Mouse (Mus musculus): ENCODE data around the gene Fbrs. TPM values are rescaled to one million over a fixed set of nuclear protein-coding genes. Genes with fewer than 3 reads are reported as not detected.

Fbrs gene
- polyA plus RNA-seq, 1 experiment from 2014 or later = 10.4 TPM

Small RNA genes within 50 kb of the gene (microRNA-seq; reads per million reads assigned to microRNA genes)
- not detected for gene Gm47278
- gene Mir7060 = not detected

Other genes with a start within 250 kb of the Fbrs start
- 9.9 and 11.4 TPM in 2 replicates for gene Zfp553, start 246.1 kb upstream of the Fbrs start, polyA plus RNA-seq (2014; fragmentation: Nextera tagmentation; extraction: Ambion mirVana)
- gene Sept1, start 246.1 kb upstream of the Fbrs start, polyA plus RNA-seq (2014; fragmentation: Nextera tagmentation; extraction: Ambion mirVana) = 22.2 and 25.3 TPM in 2 replicates
- 26.8 and 31.4 TPM in 2 replicates for gene Zfp771, start 234.9 kb upstream of the Fbrs start, polyA plus RNA-seq (2014; fragmentation: Nextera tagmentation; extraction: Ambion mirVana)
- 168 and 172 TPM in 2 replicates for gene Dctpp1, start 218.5 kb upstream of the Fbrs start, polyA plus RNA-seq (2014; fragmentation: Nextera tagmentation; extraction: Ambion mirVana)
- gene Sephs2, start 205.1 kb upstream of the Fbrs start, polyA plus RNA-seq (2014; fragmentation: Nextera tagmentation; extraction: Ambion mirVana) = 69.5 and 74.6 TPM in 2 replicates
- 1.2 and 1.5 TPM in 2 replicates for gene Itgal, start 182.9 kb upstream of the Fbrs start, polyA plus RNA-seq (2014; fragmentation: Nextera tagmentation; extraction: Ambion mirVana)
- gene Zfp768, start 133.6 kb upstream of the Fbrs start, polyA plus RNA-seq (2014; fragmentation: Nextera tagmentation; extraction: Ambion mirVana) = 5.6 TPM in 2 replicates
- gene Zfp747, start 103.1 kb upstream of the Fbrs start, polyA plus RNA-seq (2014; fragmentation: Nextera tagmentation; extraction: Ambion mirVana) = 4.7 TPM in 2 replicates
- gene 9130019O22Rik, start 92.0 kb upstream of the Fbrs start, polyA plus RNA-seq (2014; fragmentation: Nextera tagmentation; extraction: Ambion mirVana) = 4.5 and 4.6 TPM in 2 replicates
- 3.8 and 4.6 TPM in 2 replicates for gene E430018J23Rik, start 85.6 kb upstream of the Fbrs start, polyA plus RNA-seq (2014; fragmentation: Nextera tagmentation; extraction: Ambion mirVana)
- gene Zfp764, start 72.4 kb upstream of the Fbrs start, polyA plus RNA-seq (2014; fragmentation: Nextera tagmentation; extraction: Ambion mirVana) = 5.8 and 6.4 TPM in 2 replicates
- gene Zfp688, start 57.1 kb upstream of the Fbrs start, polyA plus RNA-seq (2014; fragmentation: Nextera tagmentation; extraction: Ambion mirVana) = 16.4 and 18.4 TPM in 2 replicates
- 4.0 and 4.9 TPM in 2 replicates for gene Zfp689, start 30.0 kb upstream of the Fbrs start, polyA plus RNA-seq (2014; fragmentation: Nextera tagmentation; extraction: Ambion mirVana)
- gene Prr14, start 19.6 kb upstream of the Fbrs start, polyA plus RNA-seq (2014; fragmentation: Nextera tagmentation; extraction: Ambion mirVana) = 31.5 and 37.5 TPM in 2 replicates
- gene Srcap, start 32.8 kb downstream of the Fbrs start, polyA plus RNA-seq (2014; fragmentation: Nextera tagmentation; extraction: Ambion mirVana) = 40.1 and 40.4 TPM in 2 replicates
- gene Gm42715, start 40.4 kb downstream of the Fbrs start, polyA plus RNA-seq (2014; fragmentation: Nextera tagmentation; extraction: Ambion mirVana) = 10.3 and 11.3 TPM in 2 replicates
- 1.9 and 2.1 TPM in 2 replicates for gene Tmem265, start 82.2 kb downstream of the Fbrs start, polyA plus RNA-seq (2014; fragmentation: Nextera tagmentation; extraction: Ambion mirVana)
- gene Phkg2, start 94.1 kb downstream of the Fbrs start, polyA plus RNA-seq (2014; fragmentation: Nextera tagmentation; extraction: Ambion mirVana) = 34.3 and 38.7 TPM in 2 replicates
- gene Ccdc189, start 109.4 kb downstream of the Fbrs start, polyA plus RNA-seq (2014; fragmentation: Nextera tagmentation; extraction: Ambion mirVana) = 10.1 and 12.7 TPM in 2 replicates
- gene Rnf40, start 109.6 kb downstream of the Fbrs start, polyA plus RNA-seq (2014; fragmentation: Nextera tagmentation; extraction: Ambion mirVana) = 24.1 and 25.8 TPM in 2 replicates
- 10.7 and 12.3 TPM in 2 replicates for gene Zfp629, start 136.6 kb downstream of the Fbrs start, polyA plus RNA-seq (2014; fragmentation: Nextera tagmentation; extraction: Ambion mirVana)
- gene Bcl7c, start 229.7 kb downstream of the Fbrs start, polyA plus RNA-seq (2014; fragmentation: Nextera tagmentation; extraction: Ambion mirVana) = 30.6 and 41.1 TPM in 2 replicates
- gene Ctf1, start 233.5 kb downstream of the Fbrs start, polyA plus RNA-seq (2014; fragmentation: Nextera tagmentation; extraction: Ambion mirVana) = 4.7 and 5.6 TPM in 2 replicates

Measured in heart, embryonic 14.5 days (tissue).